Mouse (Mus musculus) forebrain, embryonic 13.5 days (tissue): ENCODE measurements around the gene Nudc. TPM values are rescaled to one million over a fixed set of nuclear protein-coding genes. Genes with fewer than 3 reads are reported as not detected.
"Not testable (repeated sequence)": the region's sequence is repeated elsewhere in the genome, so short reads cannot be mapped to it uniquely, and the experiment has no call there.

Experiments used
- ATAC-seq: fragments of 200-750 bp; cut with Nextera tagmentation; 2 replicates; pipeline ENCODE4 v1.8.0; 2017
- H3K27ac ChIP-seq: fragments of 300-500 bp; sonication (generic); 2 replicates; pipeline ENCODE4 v1.5.1; 2015; ENCODE audit warnings: inconsistent platforms, mild to moderate bottlenecking, moderate library complexity
- H3K27me3 ChIP-seq: fragments of 300-500 bp; sonication (generic); 2 replicates; pipeline ENCODE4 v1.6.1; 2015; ENCODE audit warnings: mild to moderate bottlenecking, inconsistent platforms
- H3K36me3 ChIP-seq: fragments of 300-500 bp; sonication (generic); 2 replicates; pipeline ENCODE4 v1.6.1; 2015; ENCODE audit warnings: mild to moderate bottlenecking, inconsistent platforms; ENCODE audit not compliant: poor library complexity, severe bottlenecking
- H3K4me1 ChIP-seq: fragments of 300-500 bp; sonication (generic); 2 replicates; pipeline ENCODE4 v1.6.1; 2015; ENCODE audit warnings: inconsistent platforms
- H3K4me2 ChIP-seq: fragments of 300-500 bp; sonication (generic); 2 replicates; pipeline ENCODE4 v1.6.1; 2015; ENCODE audit warnings: inconsistent platforms, mild to moderate bottlenecking, moderate library complexity
- H3K4me3 ChIP-seq: fragments of 300-500 bp; sonication (generic); 2 replicates; pipeline ENCODE4 v1.5.1; 2015; ENCODE audit warnings: mild to moderate bottlenecking, inconsistent platforms
- H3K9ac ChIP-seq: fragments of 300-500 bp; sonication (generic); 2 replicates; pipeline ENCODE4 v1.6.1; 2015; ENCODE audit warnings: mild to moderate bottlenecking, inconsistent platforms
- H3K9me3 ChIP-seq: fragments of 300-500 bp; sonication (generic); replicated peaks from 2 replicates; pipeline ENCODE4 v1.6.1; 2016; ENCODE audit warnings: inconsistent platforms
- WGBS: fragments of 180-500 bp; shearing (Covaris S2); methylation state at CpG from one replicate; pipeline ENCODE4 v1.1.7; 2015; 5-methylcytosine and 5-hydroxymethylcytosine counted together
- polyA plus RNA-seq: library from polyadenylated mRNA; unstranded; fragments of >200 nt; fragmentation: Nextera tagmentation; extraction: Ambion mirVana; gene quantifications from 2 replicates; pipeline ENCODE4 v1.2.1, GENCODE M21; 2015

Nudc gene
- polyA plus RNA-seq, 1 experiment from 2014 or later: 312 TPM

- Histone ChIP-seq H3K4me3 (no peak overlapping the region), H3K27me3 (no peaks in the 10 kb centered on the region), H3K27ac (no peak overlapping the region), H3K36me3 (peaks cover 49% of the 10 kb centered on the region), H3K9me3 (no peaks in the 10 kb centered on the region), H3K9ac (no peak overlapping the region), H3K4me2 (no peak overlapping the region), H3K4me1 (no peaks in the 10 kb centered on the region)
- 78% methylated on average over 16 of the region's 16 CpGs for WGBS
- ATAC-seq: no peak
Observed at GRCm38 (mm10) chr4:133527788-133528187, 18.0 kb downstream of the Nudc start.

DNA sequence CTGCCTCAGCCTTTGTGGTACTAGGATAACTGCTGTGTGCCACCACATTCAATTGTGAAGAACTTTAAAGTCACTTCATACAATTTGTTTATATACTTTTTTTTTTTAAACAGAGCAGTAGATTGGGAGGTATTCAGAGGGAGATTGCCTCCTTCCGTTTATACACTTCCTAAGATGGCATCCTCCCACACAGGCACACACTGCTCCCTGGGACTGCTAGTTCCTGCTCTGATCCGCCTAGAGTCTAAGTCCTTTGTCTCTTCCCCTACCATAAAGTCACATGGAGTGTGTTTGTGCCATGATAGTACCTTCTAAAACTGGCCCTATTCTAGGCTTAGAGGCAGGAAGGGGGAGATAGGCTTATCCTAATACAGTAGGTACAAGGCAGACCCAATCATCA lies 24.3 kb downstream of the Nudc start:
- H3K27me3 ChIP-seq: peaks cover 53% of the 10 kb centered on the region

GRCm38 (mm10) chr4:133519369-133519665 lies 26.5 kb downstream of the Nudc start:
- Histone ChIP-seq H3K36me3 (no peaks in the 10 kb centered on the region), H3K4me1 (peaks cover 7% of the 10 kb centered on the region; the same call in 1 of the 2 replicates), H3K9ac (no peak overlapping the region), H3K4me3 (peak overlapping the region; percentile 31), H3K27me3 (peaks cover 64% of the 10 kb centered on the region), H3K27ac (no peak overlapping the region), H3K9me3 (no peaks in the 10 kb centered on the region), H3K4me2 (peak overlapping the region; percentile 52)
- ATAC-seq: no peak
- 7% methylated on average over 25 of the region's 25 CpGs for whole genome bisulfite sequencing

More for the DNA sequence above, 24.3 kb downstream of the Nudc start:
- Histone ChIP-seq H3K9ac (no peak overlapping the region), H3K36me3 (no peaks in the 10 kb centered on the region), H3K4me3 (no peak overlapping the region), H3K27ac (no peak overlapping the region), H3K4me2 (no peak overlapping the region), H3K9me3 (no peaks in the 10 kb centered on the region), H3K4me1 (peaks cover 7% of the 10 kb centered on the region; the same call in 1 of the 2 replicates)
- 64% methylated on average over 2 of the region's 2 CpGs for WGBS
- no peak for ATAC-seq

GRCm38 (mm10) chr4:133518601-133519368 lies 27.0 kb downstream of the Nudc start, which contains the start of gene Kdf1:
Kdf1 (plus strand) TSS chr4:133518963.
- no peaks in the 10 kb centered on the region for H3K36me3 ChIP-seq
- H3K27me3 ChIP-seq: peaks cover 64% of the 10 kb centered on the region
- peak within 1 kb of the TSS; percentile 31 for H3K4me3 ChIP-seq
- no peaks in the 10 kb centered on the region for H3K9me3 ChIP-seq
- no peak for ATAC-seq
- H3K4me2 ChIP-seq: peak within 1 kb of the TSS; percentile 52
- H3K27ac ChIP-seq: no peak within 1 kb of the TSS
- 5% methylated on average over 44 of the region's 69 CpGs for WGBS
- peaks cover 7% of the 10 kb centered on the region; the same call in 1 of the 2 replicates for H3K4me1 ChIP-seq
- H3K9ac ChIP-seq: no peak within 1 kb of the TSS

GRCm38 (mm10) chr4:133512972-133513371 lies 32.8 kb downstream of the Nudc start:
- H3K9ac ChIP-seq: no peak overlapping the region
- H3K27ac ChIP-seq: no peak overlapping the region
- peaks cover 26% of the 10 kb centered on the region for H3K27me3 ChIP-seq
- WGBS: 10% methylated on average over 8 of the region's 8 CpGs
- no peak overlapping the region for H3K4me3 ChIP-seq
- H3K4me2 ChIP-seq: no peak overlapping the region
- no peaks in the 10 kb centered on the region for H3K36me3 ChIP-seq
- ATAC-seq: 0 out of 2 replicates have a peak, but pooled peaks have one; percentile 55
- no peaks in the 10 kb centered on the region for H3K9me3 ChIP-seq
- H3K4me1 ChIP-seq: no peaks in the 10 kb centered on the region

DNA sequence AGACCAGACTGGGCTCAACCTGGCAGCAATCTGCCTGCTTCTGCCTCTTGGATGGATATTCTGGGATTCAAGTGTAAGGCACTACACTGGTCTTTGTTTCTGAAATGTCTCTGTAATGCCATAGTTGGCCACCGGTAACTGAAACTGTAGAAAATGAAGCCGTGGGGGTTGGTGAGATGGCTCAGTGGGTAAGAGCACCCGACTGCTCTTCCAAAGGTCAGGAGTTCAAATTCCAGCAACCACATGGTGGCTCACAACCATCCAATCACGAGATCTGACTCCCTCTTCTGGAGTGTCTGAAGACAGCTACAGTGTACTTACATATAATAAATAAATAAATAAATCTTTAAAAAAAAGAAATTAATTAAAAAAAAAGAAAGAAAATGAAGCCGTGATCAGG lies 33.3 kb downstream of the Nudc start:
- not testable (repeated sequence) for H3K4me1 ChIP-seq, ATAC-seq, H3K4me3 ChIP-seq, H3K9ac ChIP-seq, H3K36me3 ChIP-seq, H3K9me3 ChIP-seq, H3K4me2 ChIP-seq, H3K27ac ChIP-seq
- peaks cover 21% of the 10 kb centered on the region for H3K27me3 ChIP-seq
- 63% methylated on average over 5 of the region's 5 CpGs for WGBS

DNA sequence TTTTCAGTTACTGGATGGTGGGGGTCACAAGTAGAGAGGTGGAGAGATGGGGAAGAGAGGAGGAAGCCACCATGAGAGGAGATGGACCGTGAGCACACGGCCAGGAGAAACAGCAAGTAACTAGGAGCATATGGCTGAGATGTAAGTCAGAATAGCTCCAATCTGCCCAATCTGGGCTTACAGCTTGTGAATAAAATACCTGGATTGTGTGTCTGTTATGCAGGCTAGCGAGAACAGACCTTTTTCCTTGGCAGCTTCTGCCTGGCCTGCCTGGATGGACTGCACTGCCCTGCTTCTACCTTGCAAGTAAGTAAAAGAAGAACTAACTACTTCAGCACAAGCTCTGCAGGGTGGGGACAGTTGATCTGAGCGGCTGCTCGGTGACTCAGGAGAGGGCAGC lies 34.7 kb downstream of the Nudc start:
- H3K9me3 ChIP-seq: no peaks in the 10 kb centered on the region
- peaks cover 16% of the 10 kb centered on the region for H3K27me3 ChIP-seq
- no peak overlapping the region for H3K4me3 ChIP-seq
- no peak overlapping the region for H3K27ac ChIP-seq
- H3K9ac ChIP-seq: no peak overlapping the region
- no peaks in the 10 kb centered on the region for H3K4me1 ChIP-seq
- 77% methylated on average over 5 of the region's 5 CpGs for WGBS
- no peaks in the 10 kb centered on the region for H3K36me3 ChIP-seq
- H3K4me2 ChIP-seq: no peak overlapping the region
- ATAC-seq: no peak

GRCm38 (mm10) chr4:133508990-133509389 lies 36.8 kb downstream of the Nudc start:
- no peak overlapping the region for H3K27ac ChIP-seq
- H3K27me3 ChIP-seq: 0 out of 2 replicates have a peak, but pooled peaks cover 9% of the 10 kb centered on the region
- H3K9me3 ChIP-seq: no peaks in the 10 kb centered on the region
- H3K4me2 ChIP-seq: no peak overlapping the region
- H3K4me1 ChIP-seq: no peaks in the 10 kb centered on the region
- H3K9ac ChIP-seq: no peak overlapping the region; the same call in 1 of the 2 replicates
- H3K36me3 ChIP-seq: no peaks in the 10 kb centered on the region
- no peak overlapping the region for H3K4me3 ChIP-seq
- ATAC-seq: peak; percentile 77; the same call in 1 of the 2 replicates
- WGBS: 74% methylated on average over 7 of the region's 7 CpGs

GRCm38 (mm10) chr4:133506573-133506972 lies 39.2 kb downstream of the Nudc start:
- WGBS: 81% methylated on average over 5 of the region's 5 CpGs
- Histone ChIP-seq H3K9me3 (no peaks in the 10 kb centered on the region), H3K27ac (no peak overlapping the region), H3K4me3 (no peak overlapping the region), H3K9ac (no peak overlapping the region), H3K27me3 (peaks cover 27% of the 10 kb centered on the region), H3K4me1 (no peaks in the 10 kb centered on the region), H3K4me2 (no peak overlapping the region), H3K36me3 (no peaks in the 10 kb centered on the region)
- ATAC-seq: no peak

DNA sequence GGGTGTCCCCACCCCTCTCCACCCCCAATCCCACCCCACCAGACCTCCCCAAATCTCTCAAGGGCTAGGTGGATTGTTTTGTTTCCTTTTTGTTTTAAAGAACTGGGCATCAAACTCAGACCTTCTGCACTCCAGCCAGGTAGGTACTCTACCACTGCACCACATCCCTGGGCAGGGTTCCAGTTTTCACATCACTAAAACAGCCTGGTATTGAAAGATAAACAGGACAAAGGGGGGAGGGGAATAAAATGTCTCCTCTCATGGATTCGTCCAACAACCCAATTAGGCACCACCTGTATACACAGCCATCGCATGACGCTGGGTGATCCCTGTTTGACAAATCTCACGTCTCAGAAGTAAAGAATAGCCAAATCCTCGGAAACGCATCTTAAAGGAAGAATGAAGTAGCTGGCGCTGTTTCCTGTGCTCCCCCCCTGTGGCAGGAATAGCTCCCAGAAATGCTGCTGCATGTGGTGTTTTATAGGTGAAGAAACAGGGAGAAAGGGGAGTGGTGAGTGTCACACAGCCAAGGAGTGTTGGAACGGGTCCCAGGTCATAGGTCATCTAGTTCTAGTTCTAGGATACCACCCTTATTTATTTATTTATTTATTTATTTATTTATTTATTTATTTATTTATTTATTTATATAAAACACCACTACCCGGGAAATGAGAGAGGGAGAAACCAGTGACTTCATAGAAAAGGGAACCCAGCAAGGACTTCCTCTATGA lies 40.9 kb downstream of the Nudc start:
- H3K4me3 ChIP-seq: no peak overlapping the region
- H3K27ac ChIP-seq: no peak overlapping the region
- 63% methylated on average over 9 of the region's 9 CpGs for WGBS
- no peak overlapping the region for H3K9ac ChIP-seq
- ATAC-seq: no peak
- H3K36me3 ChIP-seq: no peaks in the 10 kb centered on the region
- H3K4me2 ChIP-seq: no peak overlapping the region
- H3K27me3 ChIP-seq: peaks cover 44% of the 10 kb centered on the region
- no peaks in the 10 kb centered on the region for H3K9me3 ChIP-seq
- no peaks in the 10 kb centered on the region for H3K4me1 ChIP-seq

GRCm38 (mm10) chr4:133504300-133504699 lies 41.5 kb downstream of the Nudc start:
- no peaks in the 10 kb centered on the region for H3K4me1 ChIP-seq
- no peak overlapping the region for H3K4me2 ChIP-seq
- no peaks in the 10 kb centered on the region for H3K36me3 ChIP-seq
- H3K9ac ChIP-seq: no peak overlapping the region
- no peaks in the 10 kb centered on the region for H3K9me3 ChIP-seq
- 55% methylated on average over 5 of the region's 5 CpGs for WGBS
- no peak overlapping the region for H3K4me3 ChIP-seq
- ATAC-seq: no peak
- no peak overlapping the region for H3K27ac ChIP-seq
- peaks cover 50% of the 10 kb centered on the region for H3K27me3 ChIP-seq

DNA sequence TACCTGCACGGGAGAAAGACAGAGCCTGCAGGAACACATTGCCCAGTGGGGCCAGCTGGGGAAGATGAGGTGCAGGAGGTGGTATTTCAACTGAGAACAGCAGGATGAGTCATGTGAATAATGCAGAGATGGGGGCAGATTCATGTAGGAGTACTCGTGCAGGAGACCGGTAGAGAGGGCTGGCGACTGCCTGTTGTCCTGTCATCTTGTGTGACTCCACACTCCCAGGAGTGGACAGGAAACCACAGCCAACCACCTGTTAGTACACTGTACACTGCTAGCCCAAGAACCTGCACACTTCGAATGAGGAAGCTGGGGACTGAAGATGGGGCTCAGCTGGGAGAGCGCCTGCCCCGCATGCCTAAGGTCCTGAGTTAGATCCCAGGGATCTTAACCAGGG lies 44.3 kb downstream of the Nudc start:
- Histone ChIP-seq H3K4me3 (no peak overlapping the region), H3K4me1 (peaks cover 22% of the 10 kb centered on the region), H3K27ac (no peak overlapping the region), H3K4me2 (no peak overlapping the region), H3K9me3 (no peaks in the 10 kb centered on the region), H3K27me3 (peaks cover 73% of the 10 kb centered on the region), H3K36me3 (no peaks in the 10 kb centered on the region), H3K9ac (no peak overlapping the region)
- 60% methylated on average over 7 of the region's 7 CpGs for WGBS
- no peak for ATAC-seq
